Comparison of ENCODE assay signal across 8 mouse cellular contexts in genomic region chr7:29291616-29292457, GRCm38 (mm10). TPM values are rescaled to one million over a fixed set of nuclear protein-coding genes. Genes with fewer than 3 reads are reported as not detected.
DNase-seq lines count a peak whose midpoint lies in the region; ATAC-seq and TF ChIP-seq lines count a peak whose summit lies in the region.

No protein-coding gene starts in this region.

- 0 out of 2 replicates have a peak overlapping the region, but pooled peaks have one; percentile 5 for H3K4me3 ChIP-seq in left cerebral cortex, adult 2 months
- H3K4me3 ChIP-seq in midbrain, embryonic 15.5 days: no peak overlapping the region

- H3K9ac ChIP-seq in midbrain, embryonic 15.5 days: no peak overlapping the region

- H3K4me1 ChIP-seq in midbrain, embryonic 15.5 days: peaks cover 24% of the 10 kb centered on the region

- H3K36me3 ChIP-seq in midbrain, embryonic 15.5 days (replicated peaks): no peaks in the 10 kb centered on the region

- no peaks in the 10 kb centered on the region for H3K9me3 ChIP-seq in midbrain, embryonic 15.5 days

- intact Hi-C loops in left cerebral cortex, adult 2 months (cut with DNase I): no loop called here

- H3K4me2 ChIP-seq in midbrain, embryonic 15.5 days: no peak overlapping the region

- 0 out of 2 replicates have a peak, but pooled peaks have one; percentile 37 for ATAC-seq in midbrain, embryonic 15.5 days (replicated peaks)

- no peaks in the 10 kb centered on the region for H3K27me3 ChIP-seq in midbrain, embryonic 15.5 days (replicated peaks)

- no peak for DNase-seq in left cerebral cortex, adult 2 months (ENCODE audit: extremely low spot score in 1 of 2, low spot score in 2 of 2)
- DNase-seq in left cerebral cortex, adult 11 months (ENCODE audit: low spot score): no peak
- peak; percentile 77 to 80 for DNase-seq in cerebellum, postnatal 14 days
- peak; percentile 34 for DNase-seq in heart, postnatal 4 days
- no peak for DNase-seq in adrenal gland, adult 8-10 months
- no peak for DNase-seq in frontal cortex, adult 2 months (ENCODE audit: extremely low spot score in 1 of 2, low spot score in 1 of 2)
- no peak for DNase-seq in T-cell, adult 2 months (ENCODE audit: low spot score)

- no peak for TF ChIP-seq CTCF in left cerebral cortex, adult 2 months (IDR thresholded peaks at IDR 0.05)

- WGBS in midbrain, embryonic 15.5 days: 24% methylated on average over 6 of the region's 7 CpGs

- H3K27ac ChIP-seq in left cerebral cortex, adult 2 months: peak overlapping the region; percentile 73
- H3K27ac ChIP-seq in midbrain, embryonic 15.5 days: no peak overlapping the region

RNA-seq across cellular contexts. Expression of gene Ppp1r14a, which starts 2.7 kb away (rescaled TPM):
- total RNA-seq in left cerebral cortex, adult 2 months (2021): 10 to 100 TPM; 15.1 to 18.2 TPM
- 10 to 100 TPM; 22.8 to 24.7 TPM for total RNA-seq in heart, postnatal 4 days (2021)
- polyA plus RNA-seq in midbrain, embryonic 15.5 days (2015; fragmentation: Nextera tagmentation; extraction: Ambion mirVana): 3.3 and 4.3 TPM in 2 replicates
- total RNA-seq in adrenal gland, adult 8-10 months (2022): 1 to 10 TPM; 4.8 to 8.0 (median 5.5) TPM
- 22.1 and 26.9 TPM in 2 replicates for polyA plus RNA-seq in frontal cortex, adult 2 months (2012; rRNA removed)

RNA-seq across cellular contexts. Expression of gene Spint2, which starts 10.1 kb away (rescaled TPM):
- 10 to 100 TPM; 26.4 to 27.8 TPM for total RNA-seq in left cerebral cortex, adult 2 months (2021)
- total RNA-seq in heart, postnatal 4 days (2021): 10 to 100 TPM; 71.2 to 73.7 TPM
- 72.4 and 77.3 TPM in 2 replicates for polyA plus RNA-seq in midbrain, embryonic 15.5 days (2015; fragmentation: Nextera tagmentation; extraction: Ambion mirVana)
- total RNA-seq in adrenal gland, adult 8-10 months (2022): 100 to 1,000 TPM in 2 of 4 experiments, 10 to 100 TPM in 2; 75.9 to 116 (median 96.8) TPM
- 20.3 and 21.4 TPM in 2 replicates for polyA plus RNA-seq in frontal cortex, adult 2 months (2012; rRNA removed)

RNA-seq across cellular contexts. Expression of gene Dpf1, which starts 11.9 kb away (rescaled TPM):
- 100 to 1,000 TPM; 114 to 128 TPM for total RNA-seq in left cerebral cortex, adult 2 months (2021)
- total RNA-seq in heart, postnatal 4 days (2021): 1 to 10 TPM; 1.2 to 1.8 TPM
- 256 and 261 TPM in 2 replicates for polyA plus RNA-seq in midbrain, embryonic 15.5 days (2015; fragmentation: Nextera tagmentation; extraction: Ambion mirVana)
- total RNA-seq in adrenal gland, adult 8-10 months (2022): 1 to 10 TPM; 2.6 to 6.1 (median 4.0) TPM
- 90.5 and 91.9 TPM in 2 replicates for polyA plus RNA-seq in frontal cortex, adult 2 months (2012; rRNA removed)

RNA-seq across cellular contexts. Expression of gene 2200002D01Rik, which starts 43.6 kb away (rescaled TPM):
- under 1 TPM in 1 of 2 experiments, not detected in 1; 0.32 TPM for total RNA-seq in left cerebral cortex, adult 2 months (2021)
- 1 to 10 TPM; 4.4 to 8.1 TPM for total RNA-seq in heart, postnatal 4 days (2021)
- 1.1 and 1.5 TPM in 2 replicates for polyA plus RNA-seq in midbrain, embryonic 15.5 days (2015; fragmentation: Nextera tagmentation; extraction: Ambion mirVana)
- total RNA-seq in adrenal gland, adult 8-10 months (2022): 1 to 10 TPM; 3.0 to 6.9 (median 3.7) TPM
- 0.34 and 0.40 TPM in 2 replicates for polyA plus RNA-seq in frontal cortex, adult 2 months (2012; rRNA removed)

RNA-seq across cellular contexts. Expression of gene Yif1b, which starts 53.7 kb away (rescaled TPM):
- total RNA-seq in left cerebral cortex, adult 2 months (2021): 10 to 100 TPM; 44.3 to 47.2 TPM
- 10 to 100 TPM; 81.5 to 82.5 TPM for total RNA-seq in heart, postnatal 4 days (2021)
- 91.2 and 95.1 TPM in 2 replicates for polyA plus RNA-seq in midbrain, embryonic 15.5 days (2015; fragmentation: Nextera tagmentation; extraction: Ambion mirVana)
- 10 to 100 TPM; 42.7 to 50.6 (median 44.6) TPM for total RNA-seq in adrenal gland, adult 8-10 months (2022)
- 61.8 and 66.5 TPM in 2 replicates for polyA plus RNA-seq in frontal cortex, adult 2 months (2012; rRNA removed)

Comparison
In these comparisons a context has a peak if more than half of its experiments do, and no peak if none do; other contexts are left out.
1. DNase-seq: peak in cerebellum, postnatal 14 days (2 of 2) and heart, postnatal 4 days (single experiment); none in left cerebral cortex, adult 2 months (0 of 2), left cerebral cortex, adult 11 months (single experiment), adrenal gland, adult 8-10 months (single experiment), frontal cortex, adult 2 months (0 of 2) and T-cell, adult 2 months (single experiment).
2. RNA of gene Dpf1, which starts 11.9 kb away (total RNA-seq): 114 to 128 TPM in left cerebral cortex, adult 2 months; 2.6 to 6.1 TPM in adrenal gland, adult 8-10 months and 1.2 to 1.8 TPM in heart, postnatal 4 days; every median in the first group is over 10 times any median in the second.